Mouse (Mus musculus) heart, embryonic 11.5 days (tissue): ENCODE measurements at regions not wholly inside any gene's neighbourhood (a gene's known extent, or its start where the extent isn't known, plus 50 kb on each side); places are given as distances from the start of the nearest gene placed in this dataset.

Source experiments
- ATAC-seq: fragments of 200-750 bp; cut with Nextera tagmentation; replicated peaks from 2 replicates; pipeline ENCODE4 v1.8.0; 2017; ENCODE audit warnings: moderate library complexity; ENCODE audit not compliant: insufficient number of reproducible peaks, low FRiP score, low TSS enrichment
- H3K27ac ChIP-seq: fragments of 300-500 bp; sonication (generic); 2 replicates; pipeline ENCODE4 v1.5.1; 2014; ENCODE audit warnings: mild to moderate bottlenecking, low read depth, low read length
- H3K27me3 ChIP-seq: fragments of 300-500 bp; sonication (generic); 2 replicates; pipeline ENCODE4 v1.6.1; 2014; ENCODE audit warnings: mild to moderate bottlenecking, low read length, mixed read lengths; ENCODE audit not compliant: control insufficient read depth, insufficient read depth
- H3K36me3 ChIP-seq: fragments of 300-500 bp; sonication (generic); 2 replicates; pipeline ENCODE4 v1.6.1; 2014; ENCODE audit warnings: mild to moderate bottlenecking, low read length, moderate library complexity, mixed read lengths; ENCODE audit not compliant: control insufficient read depth, insufficient read depth
- H3K4me1 ChIP-seq: fragments of 300-500 bp; sonication (generic); 2 replicates; pipeline ENCODE4 v1.6.1; 2014; ENCODE audit warnings: low read length; ENCODE audit not compliant: control insufficient read depth, insufficient read depth
- H3K4me2 ChIP-seq: fragments of 300-500 bp; sonication (generic); 2 replicates; pipeline ENCODE4 v1.6.1; 2014; ENCODE audit warnings: mild to moderate bottlenecking, moderate library complexity
- H3K4me3 ChIP-seq: fragments of 300-500 bp; sonication (generic); 2 replicates; pipeline ENCODE4 v1.5.1; 2014; ENCODE audit warnings: low read depth, low read length
- H3K9ac ChIP-seq: fragments of 300-500 bp; sonication (generic); 2 replicates; pipeline ENCODE4 v1.6.1; 2014; ENCODE audit warnings: mild to moderate bottlenecking, low read depth, low read length, moderate library complexity
- H3K9me3 ChIP-seq: fragments of 300-500 bp; sonication (generic); replicated peaks from 2 replicates; pipeline ENCODE4 v1.6.1; 2016; ENCODE audit warnings: low read length; ENCODE audit not compliant: control insufficient read depth
- WGBS: fragments of 180-500 bp; shearing (Covaris S2); extraction: QIAGEN DNeasy Blood & Tissue Kit; methylation state at CpG from one replicate; pipeline ENCODE4 v1.1.7; 2014; ENCODE audit not compliant: insufficient replicate concordance; 5-methylcytosine and 5-hydroxymethylcytosine counted together

DNA sequence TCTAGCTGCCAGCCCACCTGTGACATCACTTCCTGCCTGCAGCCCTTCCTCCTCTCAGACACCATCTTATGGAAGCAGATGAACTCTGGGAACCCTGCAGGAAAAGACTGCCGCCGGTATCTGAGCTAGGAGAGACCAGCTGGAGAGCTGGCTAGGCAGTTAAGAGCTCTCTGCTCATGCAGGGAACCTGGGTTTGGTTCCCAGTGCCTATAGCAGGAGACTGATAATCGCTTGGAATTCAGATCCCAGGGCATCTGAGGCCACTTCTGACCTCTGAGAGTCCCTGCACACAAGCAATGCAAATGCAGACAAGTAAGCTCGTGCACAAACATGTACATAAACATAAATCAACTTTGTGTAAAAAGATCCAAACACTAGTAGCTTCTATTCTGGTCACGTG is 242.4 kb upstream of the Id4 start:
- no peak overlapping the region for H3K4me2 ChIP-seq
- no peaks in the 10 kb centered on the region for H3K27me3 ChIP-seq
- ATAC-seq = no peak
- no peak overlapping the region for H3K9ac ChIP-seq
- H3K9me3 ChIP-seq = no peaks in the 10 kb centered on the region
- WGBS = 63% methylated on average over 5 of the region's 5 CpGs
- H3K36me3 ChIP-seq = no peaks in the 10 kb centered on the region
- no peak overlapping the region for H3K4me3 ChIP-seq
- no peak overlapping the region for H3K27ac ChIP-seq
- H3K4me1 ChIP-seq = no peaks in the 10 kb centered on the region

DNA sequence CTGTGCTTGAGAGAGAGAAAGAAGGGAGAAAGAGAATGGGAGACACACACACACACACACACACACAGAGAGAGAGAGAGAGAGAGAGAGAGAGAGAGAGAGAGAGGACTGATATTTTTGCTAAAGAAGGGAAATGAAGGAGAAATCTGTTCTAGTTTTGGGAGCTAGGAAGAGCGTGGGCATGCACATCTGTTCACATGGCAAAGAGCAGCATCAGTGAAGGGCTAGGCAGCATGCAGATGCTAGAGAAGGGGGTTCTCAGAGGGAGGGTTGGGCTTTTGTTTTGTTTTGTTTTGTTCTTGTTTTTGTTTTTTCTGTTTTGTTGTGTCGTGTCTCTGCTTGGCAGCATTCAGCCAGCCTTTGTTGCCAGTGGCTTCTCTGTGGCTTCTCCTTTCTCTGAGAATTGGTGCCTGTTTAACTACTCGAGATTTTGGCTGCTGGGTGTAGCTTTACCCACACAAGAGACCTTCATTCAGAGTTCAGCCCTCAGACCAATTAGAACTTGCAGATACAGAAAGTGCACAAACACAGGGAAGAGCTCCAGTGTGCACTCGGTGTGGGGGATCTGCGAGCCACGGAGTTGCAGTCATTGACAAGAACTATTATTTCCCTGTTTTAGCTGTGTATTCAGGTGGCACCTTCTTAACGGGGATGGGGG is 237.9 kb upstream of the Id4 start:
- no peak overlapping the region for H3K4me3 ChIP-seq
- no peak for ATAC-seq
- WGBS = 75% methylated on average over 7 of the region's 7 CpGs

DNA sequence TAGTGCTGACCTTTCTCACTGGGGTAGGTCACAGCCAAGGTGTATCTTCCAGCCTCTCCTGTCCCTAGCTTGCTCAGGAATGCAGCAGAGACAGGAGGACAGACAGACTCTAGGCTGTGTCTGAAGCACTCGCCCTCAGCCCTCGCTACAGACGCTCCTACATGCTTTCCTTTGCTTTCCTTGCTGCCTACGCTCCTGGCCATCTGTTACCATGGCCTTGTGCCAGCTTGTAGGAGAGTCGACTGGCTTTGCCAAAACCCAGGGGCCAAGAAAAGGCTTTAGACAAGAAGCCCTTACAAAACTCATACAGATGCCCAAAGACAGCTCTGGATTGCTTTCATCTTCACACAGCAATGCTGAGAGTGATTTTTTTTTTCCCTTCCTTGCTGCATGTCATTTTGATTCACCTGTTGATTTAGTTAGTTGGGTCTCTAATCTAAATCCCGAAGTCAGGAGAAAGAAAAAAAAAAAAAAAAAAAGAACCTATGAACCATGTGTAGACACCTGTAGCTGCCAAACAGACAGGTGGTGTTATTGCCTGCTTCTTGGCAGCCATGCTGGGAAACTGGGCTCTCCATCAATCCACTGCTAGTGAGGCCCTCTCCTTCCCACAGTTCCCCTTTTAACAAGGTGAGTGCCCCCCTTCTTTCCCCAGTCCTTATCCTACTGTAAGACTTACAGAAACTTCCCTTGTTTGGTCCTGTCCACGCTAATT is 233.1 kb upstream of the Id4 start:
- no peaks in the 10 kb centered on the region for H3K4me1 ChIP-seq
- no peaks in the 10 kb centered on the region for H3K36me3 ChIP-seq
- H3K4me2 ChIP-seq = no peak overlapping the region
- no peak overlapping the region for H3K9ac ChIP-seq
- H3K27me3 ChIP-seq = no peaks in the 10 kb centered on the region
- no peak for ATAC-seq
- no peak overlapping the region for H3K4me3 ChIP-seq
- H3K27ac ChIP-seq = no peak overlapping the region
- 49% methylated on average over 7 of the region's 7 CpGs for WGBS
- no peaks in the 10 kb centered on the region for H3K9me3 ChIP-seq

More for the DNA sequence above, 237.9 kb upstream of the Id4 start:
- no peaks in the 10 kb centered on the region for H3K9me3 ChIP-seq
- no peaks in the 10 kb centered on the region for H3K27me3 ChIP-seq
- no peak overlapping the region for H3K27ac ChIP-seq
- H3K36me3 ChIP-seq = no peaks in the 10 kb centered on the region
- no peak overlapping the region for H3K9ac ChIP-seq
- H3K4me2 ChIP-seq = no peak overlapping the region
- no peaks in the 10 kb centered on the region for H3K4me1 ChIP-seq

DNA sequence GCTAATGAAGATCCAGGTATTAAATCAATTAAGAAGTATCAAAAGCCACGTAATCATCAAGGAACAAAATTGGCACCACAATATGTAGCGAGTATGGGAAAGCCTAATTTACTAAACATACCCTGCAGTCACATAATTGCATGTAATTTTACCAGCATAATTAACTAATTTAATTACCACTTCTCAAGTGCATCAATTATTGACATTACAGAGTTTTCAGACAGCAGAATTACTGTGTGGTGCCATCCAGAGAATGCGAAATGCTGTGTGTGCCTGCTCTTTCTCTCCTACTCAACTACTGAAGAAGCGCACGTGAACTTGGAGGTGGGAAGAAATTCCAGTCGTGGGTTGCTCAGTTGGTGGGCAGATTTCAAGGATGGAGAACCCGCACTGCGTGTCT is 229.5 kb upstream of the Id4 start:
- Histone ChIP-seq H3K9me3 (no peaks in the 10 kb centered on the region), H3K27me3 (no peaks in the 10 kb centered on the region), H3K4me3 (no peak overlapping the region), H3K9ac (no peak overlapping the region), H3K4me2 (no peak overlapping the region), H3K4me1 (no peaks in the 10 kb centered on the region), H3K36me3 (no peaks in the 10 kb centered on the region), H3K27ac (no peak overlapping the region)
- no peak for ATAC-seq
- 77% methylated on average over 8 of the region's 8 CpGs for WGBS

DNA sequence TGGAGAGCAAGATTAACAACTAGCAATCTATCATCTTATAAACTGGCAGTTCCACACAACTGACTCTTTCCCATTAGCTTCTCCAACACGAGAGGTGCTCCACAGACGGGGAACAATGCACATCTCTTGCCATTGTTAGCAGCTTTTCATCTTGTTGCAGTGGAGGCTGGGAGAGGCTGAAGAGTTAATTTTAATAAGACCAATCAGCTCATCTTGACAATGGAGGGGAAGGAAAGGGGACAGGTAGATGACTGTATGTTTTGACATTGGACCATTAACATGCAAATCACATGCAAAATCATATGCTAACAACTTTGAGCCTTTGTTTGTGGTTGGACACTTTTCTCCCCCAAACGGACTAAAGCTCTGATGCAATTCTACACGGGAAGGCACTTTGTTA is 218.9 kb upstream of the Id4 start:
- 72% methylated on average over 4 of the region's 4 CpGs for WGBS
- ATAC-seq = no peak
- Histone ChIP-seq H3K9me3 (no peaks in the 10 kb centered on the region), H3K4me3 (no peak overlapping the region), H3K4me2 (no peak overlapping the region), H3K4me1 (no peaks in the 10 kb centered on the region), H3K27me3 (no peaks in the 10 kb centered on the region), H3K36me3 (no peaks in the 10 kb centered on the region), H3K9ac (no peak overlapping the region), H3K27ac (no peak overlapping the region)

DNA sequence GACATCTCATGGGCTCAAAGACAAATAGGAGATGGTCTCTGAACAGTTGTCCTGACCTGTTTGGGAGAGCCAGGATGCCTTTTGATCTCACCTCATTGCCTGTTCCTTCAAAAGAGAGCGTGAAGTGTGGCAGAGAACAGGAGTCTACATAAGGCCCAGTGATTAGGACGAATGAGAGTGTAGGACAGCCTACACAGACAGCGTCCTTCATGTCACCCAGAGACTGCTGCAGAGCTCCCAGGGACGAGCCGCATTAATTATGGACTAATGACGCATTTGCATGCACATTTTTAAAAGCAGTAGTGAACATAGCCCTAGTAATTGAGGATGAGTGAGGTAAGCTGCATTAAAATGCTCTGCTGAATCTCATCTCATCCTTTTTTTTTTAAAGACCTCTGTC is 218.5 kb upstream of the Id4 start:
- Histone ChIP-seq H3K9me3 (no peaks in the 10 kb centered on the region), H3K27ac (no peak overlapping the region), H3K36me3 (no peaks in the 10 kb centered on the region), H3K9ac (no peak overlapping the region), H3K4me2 (no peak overlapping the region), H3K27me3 (no peaks in the 10 kb centered on the region), H3K4me1 (no peaks in the 10 kb centered on the region), H3K4me3 (no peak overlapping the region)
- 75% methylated on average over 6 of the region's 6 CpGs for WGBS
- ATAC-seq = no peak

DNA sequence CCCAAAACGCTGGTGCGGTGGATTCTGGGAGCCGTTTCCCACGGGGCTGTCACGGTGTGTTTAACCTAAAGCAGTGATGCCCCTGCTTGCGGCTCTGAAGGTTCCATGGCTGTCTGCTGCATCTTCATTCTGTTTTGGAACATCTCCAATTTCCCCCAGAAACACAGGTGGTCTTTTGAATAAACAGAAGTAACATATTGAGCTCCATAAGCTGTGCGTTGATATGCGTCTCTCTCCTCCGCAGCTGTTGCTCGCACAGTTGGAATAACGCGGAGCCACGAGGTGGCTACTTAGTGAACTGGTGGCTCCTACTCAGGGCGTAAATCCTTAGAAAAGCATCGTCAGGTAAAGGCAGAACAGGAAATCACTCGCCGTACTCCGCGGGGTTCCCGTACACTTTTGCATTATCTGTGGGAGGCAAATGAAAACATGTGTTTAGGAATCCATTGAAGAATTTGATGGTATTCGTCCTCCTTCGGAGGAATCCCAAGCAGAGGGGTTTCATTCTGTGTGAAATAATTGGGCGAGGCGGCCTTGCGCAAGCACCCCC is 214.8 kb upstream of the Id4 start:
- ATAC-seq = no peak
- WGBS = 71% methylated on average over 25 of the region's 25 CpGs

DNA sequence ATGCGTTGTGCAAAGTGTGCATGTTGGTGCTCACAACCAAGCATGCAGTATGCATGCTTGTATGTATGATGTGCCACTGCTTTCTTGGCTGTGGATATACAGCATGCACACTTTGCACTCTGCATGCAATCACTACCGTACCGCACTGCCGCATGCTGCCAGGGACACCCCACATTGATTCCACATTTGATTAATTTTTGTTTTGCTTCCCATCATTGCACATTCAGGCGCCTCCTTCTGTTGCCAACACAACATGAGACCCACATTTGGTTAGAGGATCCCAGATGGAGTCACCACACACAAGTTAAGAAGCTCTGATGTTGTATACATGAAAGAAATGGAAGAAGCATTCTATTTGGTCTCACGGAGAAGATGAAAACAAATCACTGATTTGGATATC is 211.2 kb upstream of the Id4 start:
- WGBS = 86% methylated on average over 6 of the region's 6 CpGs
- no peaks in the 10 kb centered on the region for H3K4me1 ChIP-seq
- H3K4me3 ChIP-seq = no peak overlapping the region
- no peak overlapping the region for H3K27ac ChIP-seq
- H3K9me3 ChIP-seq = no peaks in the 10 kb centered on the region
- H3K27me3 ChIP-seq = no peaks in the 10 kb centered on the region
- no peak overlapping the region for H3K4me2 ChIP-seq
- ATAC-seq = no peak
- H3K36me3 ChIP-seq = no peaks in the 10 kb centered on the region
- no peak overlapping the region for H3K9ac ChIP-seq

More for the DNA sequence above, 214.8 kb upstream of the Id4 start:
- H3K4me3 ChIP-seq = no peak overlapping the region
- no peak overlapping the region for H3K9ac ChIP-seq
- H3K36me3 ChIP-seq = no peaks in the 10 kb centered on the region
- no peak overlapping the region for H3K27ac ChIP-seq
- H3K9me3 ChIP-seq = no peaks in the 10 kb centered on the region
- no peaks in the 10 kb centered on the region for H3K27me3 ChIP-seq
- H3K4me1 ChIP-seq = no peaks in the 10 kb centered on the region
- no peak overlapping the region for H3K4me2 ChIP-seq

DNA sequence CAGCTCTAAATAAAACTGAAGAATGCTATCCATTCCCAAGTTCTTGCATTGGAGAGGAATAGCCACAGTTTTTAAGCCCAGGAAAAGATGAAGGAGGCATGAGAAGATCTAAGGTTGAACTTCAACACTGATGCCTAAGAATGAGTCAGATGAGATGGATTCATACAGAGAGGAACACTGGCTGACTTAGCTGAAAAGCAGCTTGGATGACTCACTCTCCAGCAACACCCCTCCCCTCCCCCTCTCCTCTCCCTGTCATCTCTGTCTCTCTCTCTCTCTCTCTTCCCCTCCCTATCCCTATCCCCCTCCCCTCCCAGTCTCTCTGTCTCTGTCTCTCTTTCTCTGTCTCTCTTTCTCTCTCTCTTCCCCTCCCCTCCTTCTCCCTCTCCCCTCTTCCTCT is 186.4 kb upstream of the Id4 start:
- no peak for ATAC-seq
- H3K4me1 ChIP-seq = no peaks in the 10 kb centered on the region; the same call in 1 of the 2 replicates
- H3K9me3 ChIP-seq = no peaks in the 10 kb centered on the region
- no peaks in the 10 kb centered on the region for H3K36me3 ChIP-seq
- no peak overlapping the region for H3K4me2 ChIP-seq
- H3K27me3 ChIP-seq = no peaks in the 10 kb centered on the region
- H3K4me3 ChIP-seq = no peak overlapping the region
- H3K27ac ChIP-seq = no peak overlapping the region
- no peak overlapping the region for H3K9ac ChIP-seq
